Mouse (Mus musculus): ENCODE data around the gene Slc39a9.

The Slc39a9 gene

DNA sequence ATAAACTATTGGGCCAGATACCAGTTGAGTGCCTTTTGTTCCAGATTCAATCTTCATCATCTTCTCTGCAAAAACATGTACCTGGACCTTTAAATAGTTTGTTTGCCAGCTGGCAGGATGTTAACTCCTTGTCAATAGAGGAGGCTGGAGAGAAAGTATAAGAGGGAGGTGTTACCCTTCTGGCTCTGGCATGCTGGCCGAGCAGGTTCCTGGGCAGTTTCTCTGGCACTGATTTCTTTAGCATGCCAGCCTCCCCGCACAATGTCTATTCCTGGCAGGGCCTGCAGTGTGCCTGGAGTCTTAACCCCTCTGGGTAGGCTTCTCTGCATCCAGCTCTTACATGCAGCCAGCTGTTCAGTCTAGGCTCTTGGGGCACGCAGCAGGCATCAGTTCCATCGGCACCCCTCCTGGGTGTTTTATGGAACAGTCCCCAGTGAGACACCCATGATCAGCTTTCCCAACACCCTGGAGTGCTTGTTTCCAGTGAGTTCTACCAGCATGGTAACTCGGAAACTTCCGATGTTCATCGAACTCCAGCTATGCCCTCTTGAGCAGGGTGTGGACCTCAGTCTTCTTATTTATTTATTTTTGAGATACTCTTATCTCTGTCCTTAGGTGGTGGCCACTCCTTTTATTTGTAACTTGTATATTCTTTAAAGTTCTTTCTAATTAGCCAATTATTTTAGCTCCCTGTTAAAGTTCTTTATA, 10.4 kb downstream of the Slc39a9 start:
- in situ Hi-C loops (cut with MboI; ENCODE audit: low sequenced_read_pairs) = no loop called here

GRCm38 (mm10) chr12:80654659-80655025, 11.0 kb downstream of the Slc39a9 start:
- in situ Hi-C loops (cut with MboI; ENCODE audit: low sequenced_read_pairs) = no loop called here

DNA sequence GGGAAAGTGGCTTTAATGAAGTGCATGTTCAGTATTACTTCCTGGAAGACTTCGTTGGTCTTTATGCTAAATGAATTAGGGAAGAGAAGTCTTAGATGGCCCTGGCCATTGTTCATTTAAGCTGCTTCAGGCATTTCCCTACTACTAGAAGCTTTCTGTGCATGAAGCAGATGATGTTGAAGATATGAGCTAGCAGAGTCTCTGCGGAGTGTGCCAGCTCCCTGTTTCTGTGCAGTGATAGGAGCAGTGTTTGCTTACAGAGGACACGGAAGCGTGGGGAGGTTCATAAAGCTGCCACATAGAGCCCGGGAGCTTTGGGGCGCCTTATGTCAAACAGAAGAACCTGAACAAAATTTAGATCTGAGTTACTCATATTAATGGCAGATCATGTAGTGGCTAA, 15.0 kb downstream of the Slc39a9 start:
- in situ Hi-C loops (cut with MboI; ENCODE audit: low sequenced_read_pairs) = no loop called here

GRCm38 (mm10) chr12:80662322-80662721, 18.6 kb downstream of the Slc39a9 start:
- in situ Hi-C loops (cut with MboI; ENCODE audit: low sequenced_read_pairs) = no loop called here

DNA sequence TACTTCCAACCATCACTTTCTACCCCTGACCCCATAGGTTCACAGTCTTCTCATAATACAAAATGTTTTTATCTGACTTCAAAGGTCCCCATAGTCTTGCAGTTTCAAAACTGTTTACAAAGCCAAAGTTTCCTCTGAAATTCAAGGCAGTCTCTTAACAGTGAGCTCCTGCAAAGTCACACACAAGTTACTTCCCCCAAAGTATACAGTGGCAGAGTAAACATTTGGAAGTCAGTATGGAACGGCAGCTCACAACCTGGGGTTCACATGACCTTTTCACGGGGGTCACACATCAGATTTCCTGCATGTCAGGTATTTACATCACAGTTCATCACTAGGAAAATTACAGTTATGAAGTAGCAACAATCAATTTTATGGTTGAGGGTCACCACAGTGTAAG, 20.3 kb downstream of the Slc39a9 start:
- in situ Hi-C loops (cut with MboI; ENCODE audit: low sequenced_read_pairs) = no loop called here

DNA sequence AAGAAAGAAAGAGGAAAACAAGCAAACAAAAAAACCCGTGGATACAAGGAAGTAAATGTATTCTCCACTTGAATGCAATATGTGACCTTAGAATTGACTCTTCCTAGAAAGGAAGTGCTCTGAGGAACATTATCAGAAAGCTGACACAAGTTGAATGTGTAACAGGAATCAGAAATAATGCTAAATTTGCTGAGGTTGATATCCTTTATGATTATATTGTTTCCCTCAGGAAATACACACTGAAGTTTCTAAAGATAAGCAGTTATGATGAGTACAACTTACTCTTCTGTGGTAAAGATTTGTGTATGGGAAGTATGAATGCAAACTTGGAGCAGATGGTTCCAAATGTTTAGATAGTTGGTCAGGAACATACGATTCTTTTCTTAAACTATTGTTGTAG, 24.7 kb downstream of the Slc39a9 start:
- in situ Hi-C loops (cut with MboI; ENCODE audit: low sequenced_read_pairs) = no loop called here

GRCm38 (mm10) chr12:80673170-80673569, 29.5 kb downstream of the Slc39a9 start:
- in situ Hi-C loops (cut with MboI; ENCODE audit: low sequenced_read_pairs) = no loop called here

- in situ Hi-C loops (cut with MboI; ENCODE audit: low sequenced_read_pairs) = no loop called here
Observed at GRCm38 (mm10) chr12:80681340-80681739, 37.7 kb downstream of the Slc39a9 start.

- in situ Hi-C loops (cut with MboI; ENCODE audit: low sequenced_read_pairs) = no loop called here
Observed at GRCm38 (mm10) chr12:80683554-80683953, 39.9 kb downstream of the Slc39a9 start.

- in situ Hi-C loops (cut with MboI; ENCODE audit: low sequenced_read_pairs) = no loop called here
Observed at GRCm38 (mm10) chr12:80684316-80684715, 40.6 kb downstream of the Slc39a9 start.

- in situ Hi-C loops (cut with MboI; ENCODE audit: low sequenced_read_pairs) = no loop called here
Observed at GRCm38 (mm10) chr12:80687788-80688211, 44.1 kb downstream of the Slc39a9 start.

DNA sequence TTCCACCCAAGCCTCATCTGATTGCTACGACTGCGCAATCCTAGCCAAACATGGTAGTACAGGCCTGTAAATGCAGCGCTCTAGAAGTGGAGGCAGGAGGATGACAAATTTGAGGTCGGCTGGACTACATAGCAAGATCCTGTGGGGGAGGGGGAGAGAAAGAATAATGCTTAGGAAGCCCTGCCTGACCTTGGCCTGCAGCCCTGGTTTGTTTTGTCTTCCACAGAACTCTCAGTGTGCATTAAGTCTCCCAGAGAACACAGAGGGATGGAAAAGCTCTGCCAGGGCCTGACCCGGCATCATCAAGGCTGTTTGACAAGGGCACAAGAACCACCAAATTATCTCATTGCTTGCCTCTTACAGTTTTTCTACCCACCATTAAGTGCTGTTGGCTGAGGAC, 46.0 kb downstream of the Slc39a9 start:
- in situ Hi-C loops (cut with MboI; ENCODE audit: low sequenced_read_pairs) = no loop called here

DNA sequence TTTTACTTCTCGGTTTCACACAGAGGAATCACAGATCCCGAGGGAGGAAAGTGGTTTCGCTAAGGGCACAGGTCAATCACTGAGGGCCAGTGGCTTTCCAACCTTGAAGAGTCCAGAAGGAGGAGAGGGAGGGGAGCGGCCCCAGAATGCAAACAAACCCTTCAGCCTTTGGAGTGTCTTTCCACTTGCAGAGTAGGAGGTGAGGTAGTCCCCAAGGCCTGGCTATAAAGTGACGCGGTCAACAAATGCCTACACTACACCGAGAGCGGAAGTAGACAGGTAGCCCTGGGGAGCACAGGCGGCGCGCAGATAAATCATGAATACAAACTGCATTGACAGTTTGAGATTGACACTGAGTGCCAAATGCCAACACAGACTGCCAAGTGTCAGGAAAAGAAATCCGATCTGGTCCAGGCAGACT, 48.0 kb downstream of the Slc39a9 start:
- in situ Hi-C loops (cut with MboI; ENCODE audit: low sequenced_read_pairs) = no loop called here

DNA sequence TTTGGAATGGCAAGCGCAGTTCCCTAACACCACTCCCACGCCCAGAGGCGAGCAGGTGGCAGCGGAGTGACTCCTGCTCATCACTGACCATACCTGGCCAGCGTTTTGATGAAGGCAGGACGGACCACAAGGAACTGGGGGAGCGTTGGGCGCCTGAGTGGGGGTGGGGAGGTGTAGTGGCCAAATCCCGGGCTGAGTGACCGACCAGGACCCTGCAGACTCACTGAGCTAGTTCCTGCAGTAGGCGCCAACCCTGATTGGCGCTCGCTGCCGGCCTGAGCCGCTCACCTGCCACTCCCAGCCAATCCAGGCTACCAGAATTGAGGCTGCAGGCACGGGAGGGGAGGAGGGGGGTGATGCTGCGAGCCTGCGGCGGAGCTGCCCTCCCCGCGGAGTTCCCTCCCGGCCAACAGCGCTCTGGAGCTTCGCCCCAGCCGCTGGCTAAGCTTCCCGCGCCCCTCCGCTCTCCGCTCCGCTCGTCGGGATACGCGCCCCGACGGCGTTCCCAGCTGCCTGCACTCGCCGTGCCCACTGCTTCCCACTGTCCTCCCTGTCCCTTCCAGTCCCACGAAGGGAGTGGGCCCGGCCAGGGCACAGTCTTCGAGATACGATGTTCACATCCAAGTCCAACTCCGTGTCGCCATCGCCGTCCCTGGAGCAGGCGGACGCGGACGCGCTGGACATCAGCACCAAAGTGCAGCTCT, 48.7 kb downstream of the Slc39a9 start, which contains the start of gene Plekhd1:
Plekhd1 (plus strand) TSS at position 323 of the 704 bp plus-strand sequence.
- in situ Hi-C loops (cut with MboI; ENCODE audit: low sequenced_read_pairs) = no loop called here

- in situ Hi-C loops (cut with MboI; ENCODE audit: low sequenced_read_pairs) = no loop called here
Observed at GRCm38 (mm10) chr12:80693700-80694099, 50.0 kb downstream of the Slc39a9 start.

- in situ Hi-C loops (cut with MboI; ENCODE audit: low sequenced_read_pairs) = no loop called here
Observed at GRCm38 (mm10) chr12:80695004-80695403, 51.3 kb downstream of the Slc39a9 start.

- in situ Hi-C loops (cut with MboI; ENCODE audit: low sequenced_read_pairs) = no loop called here
Observed at GRCm38 (mm10) chr12:80698526-80699143, 55.0 kb downstream of the Slc39a9 start.

DNA sequence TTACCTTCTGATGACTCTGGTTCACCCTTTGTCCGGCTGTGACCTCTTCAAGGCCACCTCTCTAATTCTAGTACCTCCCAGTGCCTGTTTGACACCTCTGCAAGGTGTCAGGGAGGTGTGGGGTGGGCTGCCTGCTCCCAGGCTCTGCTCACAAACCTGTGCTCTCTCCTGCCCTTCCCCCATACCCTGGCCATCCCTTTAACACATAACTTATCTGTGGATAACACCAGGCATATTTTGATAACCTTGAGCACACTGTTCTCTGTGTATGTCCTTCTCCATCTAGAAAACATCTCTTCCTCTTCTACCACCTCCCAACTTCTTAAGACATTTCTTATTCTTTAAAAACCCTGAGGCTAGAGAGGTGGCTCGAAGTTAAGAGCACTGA, 55.5 kb downstream of the Slc39a9 start:
- in situ Hi-C loops (cut with MboI; ENCODE audit: low sequenced_read_pairs) = no loop called here

GRCm38 (mm10) chr12:80701332-80701731, 57.6 kb downstream of the Slc39a9 start:
- in situ Hi-C loops (cut with MboI; ENCODE audit: low sequenced_read_pairs) = no loop called here

DNA sequence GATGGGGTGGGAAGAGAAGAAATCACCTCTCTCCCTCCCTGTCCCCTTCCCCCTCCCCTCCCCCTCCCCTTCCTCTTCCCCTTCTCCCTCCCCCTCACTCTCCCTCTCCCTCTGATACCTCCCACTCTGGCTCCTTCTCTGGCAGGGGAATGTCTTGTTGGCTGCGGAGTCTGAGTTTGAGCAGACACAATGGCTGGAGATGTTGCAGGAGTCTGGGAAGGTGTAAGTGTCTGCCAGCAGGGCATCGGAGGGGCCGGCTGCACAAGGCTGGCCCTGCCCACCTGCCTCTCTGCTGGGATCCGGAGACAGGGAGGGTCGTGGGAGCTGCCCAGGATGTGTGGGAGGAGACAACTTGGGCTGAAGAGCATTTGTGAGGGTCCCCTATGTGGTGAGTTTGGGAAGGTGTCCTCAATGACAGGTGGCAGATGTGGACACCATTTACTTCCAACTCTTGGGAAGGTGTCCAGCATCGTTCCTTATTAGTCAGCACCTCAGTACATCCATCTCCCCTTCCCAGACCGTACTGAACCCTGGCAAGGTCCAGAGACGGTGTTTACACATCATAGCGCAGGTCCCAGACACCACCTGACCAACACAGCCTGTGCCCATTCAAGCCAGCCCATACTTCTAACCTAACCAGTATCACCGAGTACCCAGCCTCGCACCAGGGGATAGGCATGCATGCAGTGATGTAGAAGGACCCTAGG, 62.7 kb downstream of the Slc39a9 start:
- in situ Hi-C loops (cut with MboI; ENCODE audit: low sequenced_read_pairs) = no loop called here

DNA sequence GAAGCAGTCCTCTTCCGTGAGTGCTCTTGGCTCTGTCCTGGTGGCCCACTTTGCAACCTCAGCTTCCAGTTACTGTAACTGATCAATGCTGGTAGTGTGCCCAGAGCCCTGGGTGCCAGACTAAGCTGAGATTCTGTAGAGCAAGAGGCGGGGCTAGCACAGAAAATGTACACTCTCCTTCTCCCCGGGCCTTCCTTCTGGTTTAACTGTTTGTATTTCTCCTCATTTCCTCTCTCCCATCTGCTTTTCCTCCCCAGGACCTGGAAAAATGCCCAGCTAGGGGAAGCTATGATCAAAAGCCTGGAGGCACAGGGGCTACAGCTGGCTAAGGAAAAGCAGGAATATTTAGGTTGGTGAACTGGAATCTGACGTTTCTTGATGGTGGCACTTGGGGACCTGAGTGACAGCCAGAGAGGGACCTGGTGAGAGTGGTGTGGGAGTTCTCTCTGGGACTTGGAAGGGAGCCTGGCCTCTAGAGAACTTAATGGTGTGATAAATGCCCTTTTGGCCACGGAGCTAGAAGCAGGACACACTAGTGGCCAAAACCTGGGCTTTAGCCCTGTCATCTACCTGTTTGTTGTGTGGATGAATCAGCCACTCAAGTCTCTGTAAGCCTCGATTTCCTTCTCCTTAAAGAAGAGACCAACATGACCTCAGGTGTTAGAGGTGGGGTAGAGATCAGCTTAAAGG, 63.4 kb downstream of the Slc39a9 start:
- in situ Hi-C loops (cut with MboI; ENCODE audit: low sequenced_read_pairs) = no loop called here

All from CH12F3 (cell line).